Mouse (Mus musculus): ENCODE measurements at regions not wholly inside any gene's neighbourhood (a gene's known extent, or its start where the extent isn't known, plus 50 kb on each side); places are given as distances from the start of the nearest gene placed in this dataset.

GRCm38 (mm10) chr9:113441770-113442411 lies 266.2 kb downstream of the Pdcd6ip start:
- no peaks in the 10 kb centered on the region for H3K36me3 ChIP-seq
- H3K4me2 ChIP-seq (replicated peaks), result peak overlapping the region; percentile 49
- H3K9ac ChIP-seq (replicated peaks), result no peak overlapping the region
- peak; percentile 79 for ATAC-seq
- peaks cover 3% of the 10 kb centered on the region; the same call in 1 of the 2 replicates for H3K4me1 ChIP-seq (replicated peaks)
- peak overlapping the region; percentile 22 for H3K4me3 ChIP-seq (replicated peaks)
- H3K27me3 ChIP-seq, result peaks cover 4% of the 10 kb centered on the region; the same call in 1 of the 2 replicates
- H3K9me3 ChIP-seq, result no peaks in the 10 kb centered on the region
- no peak overlapping the region for H3K27ac ChIP-seq
- WGBS, result 8% methylated on average over 21 of the region's 21 CpGs

GRCm38 (mm10) chr9:113438394-113438793 lies 269.7 kb downstream of the Pdcd6ip start:
- no peaks in the 10 kb centered on the region for H3K9me3 ChIP-seq
- no peak for ATAC-seq
- no peak overlapping the region for H3K27ac ChIP-seq
- H3K4me1 ChIP-seq (replicated peaks), result peaks cover 3% of the 10 kb centered on the region; the same call in 1 of the 2 replicates
- H3K36me3 ChIP-seq, result no peaks in the 10 kb centered on the region
- H3K9ac ChIP-seq (replicated peaks), result no peak overlapping the region
- H3K4me3 ChIP-seq (replicated peaks), result no peak overlapping the region
- WGBS, result 67% methylated on average over 7 of the region's 7 CpGs
- H3K27me3 ChIP-seq, result peaks cover 4% of the 10 kb centered on the region; the same call in 1 of the 2 replicates
- no peak overlapping the region for H3K4me2 ChIP-seq (replicated peaks)

GRCm38 (mm10) chr9:113435921-113436320 lies 272.1 kb downstream of the Pdcd6ip start:
- H3K36me3 ChIP-seq, result no peaks in the 10 kb centered on the region
- no peak overlapping the region for H3K4me3 ChIP-seq (replicated peaks)
- H3K27ac ChIP-seq, result no peak overlapping the region
- no peak overlapping the region for H3K9ac ChIP-seq (replicated peaks)
- 0 out of 2 replicates have a peak, but pooled peaks cover under 1% of the 10 kb centered on the region for H3K27me3 ChIP-seq
- no peak overlapping the region for H3K4me2 ChIP-seq (replicated peaks)
- H3K4me1 ChIP-seq (replicated peaks), result no peaks in the 10 kb centered on the region
- no peak for ATAC-seq
- no peaks in the 10 kb centered on the region for H3K9me3 ChIP-seq

GRCm38 (mm10) chr9:113433424-113433823 lies 274.6 kb downstream of the Pdcd6ip start:
- H3K4me3 ChIP-seq (replicated peaks), result no peak overlapping the region
- 88% methylated on average over 4 of the region's 4 CpGs for WGBS
- no peak overlapping the region for H3K9ac ChIP-seq (replicated peaks)
- no peaks in the 10 kb centered on the region for H3K9me3 ChIP-seq
- H3K36me3 ChIP-seq, result no peaks in the 10 kb centered on the region
- no peaks in the 10 kb centered on the region for H3K4me1 ChIP-seq (replicated peaks)
- no peaks in the 10 kb centered on the region for H3K27me3 ChIP-seq
- ATAC-seq, result no peak
- H3K4me2 ChIP-seq (replicated peaks), result no peak overlapping the region
- H3K27ac ChIP-seq, result no peak overlapping the region

GRCm38 (mm10) chr9:113432601-113433179 lies 275.4 kb downstream of the Pdcd6ip start:
- Histone ChIP-seq H3K9me3 (no peaks in the 10 kb centered on the region), H3K27me3 (no peaks in the 10 kb centered on the region), H3K36me3 (no peaks in the 10 kb centered on the region), H3K4me2 (replicated peaks) (no peak overlapping the region), H3K4me3 (replicated peaks) (no peak overlapping the region), H3K4me1 (replicated peaks) (no peaks in the 10 kb centered on the region), H3K27ac (no peak overlapping the region), H3K9ac (replicated peaks) (no peak overlapping the region)
- 91% methylated on average over 9 of the region's 9 CpGs for WGBS
- ATAC-seq, result no peak

GRCm38 (mm10) chr9:113430411-113430810 lies 277.6 kb downstream of the Pdcd6ip start:
- H3K4me3 ChIP-seq (replicated peaks), result no peak overlapping the region
- 89% methylated on average over 4 of the region's 4 CpGs for WGBS
- no peaks in the 10 kb centered on the region for H3K27me3 ChIP-seq
- no peaks in the 10 kb centered on the region for H3K4me1 ChIP-seq (replicated peaks)
- no peaks in the 10 kb centered on the region for H3K9me3 ChIP-seq
- no peak overlapping the region for H3K27ac ChIP-seq
- H3K9ac ChIP-seq (replicated peaks), result no peak overlapping the region
- H3K4me2 ChIP-seq (replicated peaks), result no peak overlapping the region
- no peak for ATAC-seq
- no peaks in the 10 kb centered on the region for H3K36me3 ChIP-seq

GRCm38 (mm10) chr9:113427281-113427680 lies 280.8 kb downstream of the Pdcd6ip start:
- no peak overlapping the region for H3K27ac ChIP-seq
- WGBS, result 85% methylated on average over 4 of the region's 4 CpGs

GRCm38 (mm10) chr9:113426324-113426723 lies 281.7 kb downstream of the Pdcd6ip start:
- no peaks in the 10 kb centered on the region for H3K9me3 ChIP-seq
- H3K4me2 ChIP-seq (replicated peaks), result no peak overlapping the region
- 94% methylated on average over 15 of the region's 15 CpGs for WGBS
- no peaks in the 10 kb centered on the region for H3K36me3 ChIP-seq
- H3K4me3 ChIP-seq (replicated peaks), result no peak overlapping the region
- ATAC-seq, result no peak
- no peak overlapping the region for H3K9ac ChIP-seq (replicated peaks)
- no peaks in the 10 kb centered on the region for H3K4me1 ChIP-seq (replicated peaks)
- H3K27me3 ChIP-seq, result no peaks in the 10 kb centered on the region
- no peak overlapping the region for H3K27ac ChIP-seq

More at GRCm38 (mm10) chr9:113427281-113427680, 280.8 kb downstream of the Pdcd6ip start:
- Histone ChIP-seq H3K4me3 (replicated peaks) (no peak overlapping the region), H3K36me3 (no peaks in the 10 kb centered on the region), H3K4me1 (replicated peaks) (no peaks in the 10 kb centered on the region), H3K27me3 (no peaks in the 10 kb centered on the region), H3K9ac (replicated peaks) (no peak overlapping the region), H3K4me2 (replicated peaks) (no peak overlapping the region), H3K9me3 (no peaks in the 10 kb centered on the region)
- no peak for ATAC-seq

- Histone ChIP-seq H3K9me3 (no peaks in the 10 kb centered on the region), H3K4me2 (replicated peaks) (no peak overlapping the region), H3K27ac (no peak overlapping the region), H3K4me3 (replicated peaks) (no peak overlapping the region), H3K4me1 (replicated peaks) (no peaks in the 10 kb centered on the region), H3K27me3 (no peaks in the 10 kb centered on the region), H3K36me3 (no peaks in the 10 kb centered on the region), H3K9ac (replicated peaks) (no peak overlapping the region)
- no peak for ATAC-seq
Measured at GRCm38 (mm10) chr9:113421645-113422044, 286.4 kb downstream of the Pdcd6ip start.

- Histone ChIP-seq H3K36me3 (no peaks in the 10 kb centered on the region), H3K9me3 (no peaks in the 10 kb centered on the region), H3K9ac (replicated peaks) (no peak overlapping the region), H3K4me3 (replicated peaks) (no peak overlapping the region), H3K4me2 (replicated peaks) (no peak overlapping the region), H3K27ac (no peak overlapping the region), H3K27me3 (no peaks in the 10 kb centered on the region), H3K4me1 (replicated peaks) (0 out of 2 replicates have a peak, but pooled peaks cover 3% of the 10 kb centered on the region)
- no peak for ATAC-seq
- 96% methylated on average over 7 of the region's 7 CpGs for WGBS
Measured at GRCm38 (mm10) chr9:113421121-113421520, 286.9 kb downstream of the Pdcd6ip start.

- H3K4me1 ChIP-seq (replicated peaks), result peaks cover 12% of the 10 kb centered on the region; the same call in 1 of the 2 replicates
- no peak overlapping the region for H3K27ac ChIP-seq
- no peaks in the 10 kb centered on the region for H3K9me3 ChIP-seq
- no peak overlapping the region for H3K4me3 ChIP-seq (replicated peaks)
- no peaks in the 10 kb centered on the region for H3K27me3 ChIP-seq
- no peak for ATAC-seq
- no peak overlapping the region for H3K4me2 ChIP-seq (replicated peaks)
- no peak overlapping the region for H3K9ac ChIP-seq (replicated peaks)
- no peaks in the 10 kb centered on the region for H3K36me3 ChIP-seq
- 95% methylated on average over 1 of the region's 1 CpGs for WGBS
Measured at GRCm38 (mm10) chr9:113419801-113420200, 288.3 kb downstream of the Pdcd6ip start.

GRCm38 (mm10) chr9:113417106-113417505 lies 291.0 kb downstream of the Pdcd6ip start:
- H3K4me1 ChIP-seq (replicated peaks), result peaks cover 12% of the 10 kb centered on the region; the same call in 1 of the 2 replicates
- 88% methylated on average over 3 of the region's 3 CpGs for WGBS
- H3K9me3 ChIP-seq, result no peaks in the 10 kb centered on the region
- no peak overlapping the region for H3K4me3 ChIP-seq (replicated peaks)
- H3K9ac ChIP-seq (replicated peaks), result no peak overlapping the region
- no peak overlapping the region for H3K27ac ChIP-seq
- H3K36me3 ChIP-seq, result no peaks in the 10 kb centered on the region
- no peaks in the 10 kb centered on the region for H3K27me3 ChIP-seq
- no peak for ATAC-seq
- no peak overlapping the region for H3K4me2 ChIP-seq (replicated peaks)

Data from midbrain, embryonic 13.5 days (tissue).